Mouse (Mus musculus): ENCODE measurements around the gene Il17ra.

- TF ChIP-seq USF1 (IDR thresholded peaks at IDR 0.05; ENCODE audit: low read depth) (no peak), CTCF (IDR thresholded peaks at IDR 0.05; ENCODE audit: control insufficient read depth, insufficient read depth, insufficient read length) (no peak), MYOG (IDR thresholded peaks at IDR 0.05; ENCODE audit: control insufficient read depth, extremely low read depth, insufficient read length) (no peak)
Observed at GRCm38 (mm10) chr6:120482021-120482420, 19.0 kb downstream of the Il17ra start.

Data from C2C12 (cell line).